Mouse (Mus musculus): Measurements from ENCODE around the gene Hbs1l.

DNA sequence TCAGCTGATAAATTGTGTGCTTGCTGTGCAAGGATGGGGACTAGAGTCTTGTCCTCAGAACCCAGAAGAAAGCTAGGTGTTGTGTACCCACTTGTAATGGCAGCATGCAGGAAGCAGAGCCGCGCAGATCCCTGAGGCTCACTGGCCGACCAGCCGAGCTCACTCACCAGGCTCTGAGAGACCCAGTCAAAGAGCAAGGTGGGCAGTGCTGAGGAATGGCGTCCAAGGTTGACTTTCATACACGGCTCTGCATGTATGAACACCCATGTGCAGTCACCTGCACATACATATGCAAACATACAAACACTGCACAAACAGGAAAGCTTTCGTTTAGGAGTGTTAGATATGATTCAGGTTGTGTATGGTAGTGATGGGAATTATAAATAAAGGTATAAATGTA lies 69.2 kb downstream of the Hbs1l start:
- TF ChIP-seq POLR2A (IDR thresholded peaks at IDR 0.05; ENCODE audit: borderline replicate concordance, control insufficient read depth, low read depth, low read length) (no peak), CTCF (IDR thresholded peaks at IDR 0.05; ENCODE audit: control insufficient read depth, insufficient read depth, low read length) (no peak)

All from bone marrow, adult 2 months (tissue).